Mouse (Mus musculus) MN1 (cell line): ENCODE measurements around the gene Sap30bp.

ENCODE experiments used
- DNase-seq: peaks from one replicate; pipeline ENCODE4 v3.0.0-alpha.2; 2016; ENCODE audit warnings: low spot score

Sap30bp gene

DNA sequence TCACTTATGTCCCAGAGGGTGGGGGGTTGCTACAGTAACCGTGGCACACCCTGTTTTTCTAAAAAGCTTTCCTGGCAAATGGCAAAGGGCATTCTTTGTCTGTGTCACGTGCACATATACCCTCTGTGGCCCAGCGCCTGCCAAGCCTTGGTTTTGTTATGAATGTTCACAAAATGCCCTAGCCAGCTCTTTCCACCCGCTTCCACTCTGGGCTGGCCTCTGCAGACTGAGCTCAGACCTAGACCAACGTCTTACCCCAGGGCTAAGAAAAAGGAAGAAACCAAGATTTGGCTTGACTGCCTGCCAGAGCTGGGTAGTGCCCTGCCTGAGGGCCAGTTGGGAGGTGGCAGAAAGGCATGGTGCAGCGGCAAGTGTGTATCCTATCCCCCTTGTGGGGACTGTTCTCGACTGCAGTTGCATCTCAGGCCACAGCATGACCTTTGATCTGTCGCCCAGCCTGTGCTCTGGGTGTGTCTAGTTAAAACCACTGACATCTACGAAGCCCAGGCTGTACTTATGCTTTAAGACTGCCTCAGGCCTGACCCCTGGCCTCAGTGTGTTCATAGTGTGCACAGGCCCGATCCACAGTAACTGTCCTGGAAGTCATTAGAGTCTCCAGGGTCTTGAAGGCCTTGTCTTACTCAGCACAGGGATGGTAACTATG is 22.2 kb downstream of the Sap30bp start:
- DNase-seq: peak; percentile 32

DNA sequence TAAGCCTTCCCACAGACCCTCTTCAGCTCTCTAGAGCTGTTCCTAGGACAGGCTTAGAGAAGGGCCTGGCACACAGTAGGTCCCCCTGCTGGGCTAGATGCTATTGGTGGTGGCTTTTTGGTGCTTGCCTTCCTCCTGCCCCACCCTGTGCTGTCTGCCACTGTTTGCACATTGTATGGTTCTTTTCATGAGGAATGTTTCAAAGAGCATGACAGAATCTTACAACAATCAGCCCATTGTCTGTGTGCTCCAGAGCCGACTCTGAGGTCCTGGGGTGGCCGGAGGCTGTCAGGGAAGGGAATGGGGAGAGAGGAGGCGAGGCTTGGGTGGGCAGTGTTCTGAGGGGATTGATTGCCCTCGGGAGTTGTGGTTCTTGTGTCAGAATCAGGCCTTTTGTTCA is 23.4 kb downstream of the Sap30bp start:
- DNase-seq: peak; percentile 30

DNA sequence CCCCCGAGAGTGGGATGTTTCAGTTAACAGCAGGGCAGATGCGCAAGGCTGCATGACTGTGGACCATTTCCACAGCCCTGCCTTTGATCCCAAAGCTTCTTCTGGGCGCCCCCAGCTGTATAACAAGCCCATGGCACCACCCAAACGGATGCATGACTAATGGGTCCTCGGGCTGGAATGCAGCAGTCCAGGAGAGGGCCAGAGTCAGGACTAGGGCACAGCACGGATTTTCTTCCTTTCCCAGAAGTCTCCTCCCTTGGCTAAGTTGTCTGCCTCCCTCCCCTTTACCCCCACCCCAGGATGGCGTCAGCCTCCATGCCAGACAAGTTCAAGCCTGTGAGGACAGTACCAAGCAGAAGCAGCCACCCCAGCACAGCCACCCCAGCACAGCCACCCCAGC is 24.9 kb downstream of the Sap30bp start:
- peak; percentile 40 for DNase-seq

DNA sequence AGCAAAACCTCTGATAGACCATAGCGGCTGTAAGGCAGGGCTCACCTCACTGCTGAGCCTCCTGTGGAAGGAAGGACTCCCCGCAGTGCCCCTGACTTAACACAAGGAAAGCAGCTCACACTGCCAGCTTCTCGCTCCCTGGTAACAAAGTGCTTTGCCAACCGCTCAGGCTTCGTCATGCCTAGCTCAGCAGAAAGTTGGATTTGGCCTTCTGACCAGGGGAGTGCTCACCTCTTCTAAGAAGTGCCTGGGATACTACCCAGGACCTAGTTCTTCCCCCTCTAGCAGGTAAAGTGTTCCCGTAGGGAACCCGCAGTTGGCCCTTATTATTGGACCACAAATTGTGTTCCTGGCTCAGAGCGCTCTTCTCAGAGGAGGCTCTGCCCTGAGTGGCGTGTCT is 25.9 kb downstream of the Sap30bp start:
- DNase-seq: no peak

DNA sequence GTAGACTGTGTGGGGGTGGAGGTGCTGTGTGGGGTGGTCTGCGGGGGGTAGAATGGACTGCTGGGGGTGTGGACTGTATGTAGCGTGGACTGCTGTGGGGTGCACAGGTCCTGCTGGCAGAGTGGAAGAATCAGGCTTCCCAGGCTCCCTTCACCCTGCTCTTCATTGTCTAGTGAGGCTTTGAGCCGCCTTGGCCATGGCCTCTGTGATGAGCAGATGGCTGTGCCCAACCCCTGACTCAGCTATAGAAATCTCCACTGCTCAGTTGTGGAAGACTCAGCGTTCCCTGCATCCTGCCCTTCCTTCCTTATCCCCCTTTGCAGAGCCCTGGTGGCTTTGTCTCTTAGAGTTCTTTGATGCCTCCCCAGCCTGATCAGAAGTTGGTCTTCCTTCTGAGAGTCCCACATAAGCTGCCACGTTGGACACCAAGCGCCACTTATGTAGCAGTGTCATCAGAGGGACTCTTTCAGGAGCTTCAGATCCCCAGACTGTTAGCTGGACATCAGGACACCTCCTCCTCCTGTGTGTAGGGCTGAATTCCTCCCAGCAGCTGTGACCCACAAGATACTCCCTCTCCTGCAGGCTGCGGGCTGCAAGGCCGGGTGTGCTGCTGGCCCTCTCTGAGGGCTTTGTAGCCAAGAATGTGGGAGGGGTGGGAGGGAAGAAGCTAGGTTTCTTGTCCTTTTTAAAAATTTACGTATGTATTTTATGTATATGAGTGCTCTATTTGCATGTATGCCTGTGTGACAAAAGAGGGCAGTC is 29.8 kb downstream of the Sap30bp start:
- no peak for DNase-seq

DNA sequence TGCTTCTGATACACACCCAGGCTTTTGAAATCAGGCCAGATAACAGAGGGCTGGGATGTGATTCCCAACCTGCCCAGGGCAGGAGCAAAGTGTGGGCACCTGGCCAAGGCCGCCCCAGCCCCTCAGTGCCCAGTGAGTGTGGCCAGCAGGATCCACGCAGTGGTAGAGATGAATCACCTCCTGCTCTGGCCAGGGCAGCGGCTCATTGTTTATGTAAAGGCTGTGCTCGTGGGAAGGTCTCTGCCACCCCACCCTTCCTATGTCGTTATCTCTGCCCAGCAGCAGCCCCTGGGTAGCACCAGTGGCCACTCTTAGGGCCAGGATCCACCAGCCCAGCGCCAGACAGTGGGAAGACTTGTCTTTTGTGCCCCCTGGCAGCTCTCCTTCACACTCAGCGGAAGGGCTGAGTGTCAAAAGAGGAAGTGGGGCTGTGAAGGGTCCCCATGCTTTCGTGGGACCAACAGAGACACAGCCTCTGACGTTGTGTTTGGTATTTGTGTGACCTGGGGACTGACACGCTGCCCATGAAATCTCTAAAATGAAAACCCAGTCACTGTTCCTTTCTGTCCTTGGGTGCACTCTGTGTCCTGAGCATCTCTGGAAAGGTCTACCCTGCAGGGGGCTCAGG is 32.0 kb downstream of the Sap30bp start:
- DNase-seq: peak; percentile 87

DNA sequence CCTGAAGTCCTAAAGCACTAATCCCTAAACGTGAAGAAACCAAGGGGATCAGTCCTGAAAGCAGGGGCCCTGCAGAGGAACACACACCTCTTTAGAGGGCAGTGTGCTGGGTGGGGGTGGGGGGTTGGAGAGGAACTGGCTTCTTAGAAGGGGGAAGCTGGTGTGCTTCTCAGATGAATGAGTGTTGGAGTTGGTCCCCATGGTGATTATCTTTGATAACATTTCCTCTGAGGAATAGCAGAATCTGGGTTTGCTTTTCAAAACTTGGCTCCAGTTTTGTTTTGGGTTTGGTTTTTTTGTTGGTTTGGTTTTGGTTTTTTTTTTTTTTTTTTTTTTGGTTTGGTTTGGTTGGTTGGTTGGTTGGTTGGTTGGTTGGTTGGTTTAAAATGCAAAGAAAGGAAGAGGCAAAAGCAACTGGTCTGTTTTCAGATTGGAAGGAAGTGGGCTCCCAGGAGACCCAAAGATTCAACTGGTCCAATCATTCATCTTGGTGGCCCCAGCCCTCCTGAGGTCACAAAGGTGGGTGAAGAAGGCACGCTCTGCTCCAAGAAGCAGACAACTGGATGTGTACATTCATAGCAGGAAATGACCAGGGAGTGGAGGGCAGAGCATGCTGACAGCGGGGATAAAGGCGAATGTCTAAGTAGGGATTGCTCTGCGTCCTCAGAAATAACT is 35.8 kb downstream of the Sap30bp start:
- DNase-seq: no peak

DNA sequence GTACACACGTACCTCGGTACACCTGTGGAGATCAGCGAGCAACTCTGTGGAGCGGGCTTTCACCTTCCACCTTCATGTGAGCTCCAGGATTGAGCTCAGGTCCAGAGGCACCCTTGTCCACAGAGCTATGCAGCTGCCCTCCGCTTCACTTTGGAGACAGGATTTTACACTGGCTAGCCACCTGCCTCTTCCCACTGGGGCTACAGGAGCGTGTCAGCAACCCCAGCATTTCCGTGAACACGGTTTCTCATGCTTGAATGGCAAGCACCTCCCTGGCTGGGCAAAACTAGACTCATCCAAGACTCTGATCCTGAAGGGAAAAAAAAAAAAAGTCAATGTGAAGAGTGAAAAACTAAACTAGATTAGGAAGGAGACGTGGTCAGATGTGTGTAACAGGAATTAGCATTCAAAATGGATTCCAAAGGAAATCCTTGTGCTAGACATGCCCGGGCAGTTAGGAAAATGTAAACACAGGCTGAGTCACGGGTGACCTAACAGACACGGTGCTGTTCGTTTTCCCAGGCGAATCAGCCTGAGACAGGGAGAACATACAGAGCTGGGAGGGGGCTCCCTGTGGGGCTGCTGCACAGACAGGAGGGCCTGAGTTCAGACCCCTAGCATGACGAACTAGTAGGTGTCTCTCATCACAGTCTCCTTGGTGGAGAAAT is 37.1 kb downstream of the Sap30bp start:
- peak; percentile 44 for DNase-seq

DNA sequence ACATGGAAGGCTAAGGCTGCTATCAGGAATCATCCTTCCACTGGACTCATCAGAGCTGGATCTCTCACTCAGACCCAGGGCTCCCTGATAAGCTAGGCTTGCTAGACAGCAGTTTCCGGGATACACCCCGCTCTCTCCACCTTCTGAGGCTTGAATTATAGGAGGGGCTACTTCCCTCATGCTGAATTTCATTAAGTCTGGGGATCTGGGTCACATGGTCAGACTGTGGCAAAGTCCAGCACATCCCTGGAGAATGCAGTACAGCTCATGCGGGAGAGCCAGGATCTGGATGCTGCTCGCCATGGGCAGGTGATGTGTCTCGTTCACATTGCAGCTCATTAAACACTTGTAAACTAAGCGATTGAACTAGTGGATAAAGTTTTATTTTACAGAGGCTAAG is 37.9 kb downstream of the Sap30bp start:
- DNase-seq: peak; percentile 66

DNA sequence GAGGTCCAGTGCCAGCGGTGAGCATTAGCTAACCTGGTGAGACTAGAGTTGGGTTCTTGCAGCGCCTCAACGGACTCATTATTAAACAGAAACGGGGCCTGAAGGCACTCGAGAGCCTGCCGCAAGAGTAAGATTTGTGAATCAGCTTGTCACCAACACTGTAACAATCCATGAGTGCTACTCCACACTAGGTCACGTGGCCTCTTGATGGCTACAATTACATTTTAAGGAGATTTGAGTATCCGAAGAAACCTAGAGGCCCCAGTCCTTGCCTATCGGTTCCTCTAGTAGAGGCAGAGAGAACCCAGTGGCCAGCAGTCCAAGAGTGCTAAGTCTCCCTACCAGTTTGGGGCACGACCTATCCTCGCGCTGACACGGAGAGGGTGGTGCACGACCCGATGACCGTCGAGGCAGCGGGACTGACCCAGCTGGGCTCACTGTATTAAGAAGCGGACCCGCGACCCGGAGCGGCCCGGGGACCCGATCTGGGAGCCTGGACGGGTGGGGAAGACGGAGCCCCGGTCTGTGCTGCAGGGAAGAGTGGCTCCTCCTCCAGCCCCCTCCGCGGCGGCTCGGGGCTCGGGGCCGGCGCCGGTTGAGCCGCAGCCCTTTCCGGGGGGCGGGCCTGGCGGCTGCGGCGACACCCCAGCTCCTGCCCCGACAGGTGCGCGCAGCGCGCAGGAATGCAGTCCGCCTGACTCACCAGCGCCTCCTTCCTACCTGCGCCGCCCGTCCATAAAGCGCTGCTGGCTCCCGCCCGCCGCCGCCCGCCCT is 41.4 kb downstream of the Sap30bp start, which contains the start of gene Itgb4:
Itgb4 (plus strand) TSS at position 401 of the 774 bp plus-strand sequence.
- peak; percentile 15 for DNase-seq

DNA sequence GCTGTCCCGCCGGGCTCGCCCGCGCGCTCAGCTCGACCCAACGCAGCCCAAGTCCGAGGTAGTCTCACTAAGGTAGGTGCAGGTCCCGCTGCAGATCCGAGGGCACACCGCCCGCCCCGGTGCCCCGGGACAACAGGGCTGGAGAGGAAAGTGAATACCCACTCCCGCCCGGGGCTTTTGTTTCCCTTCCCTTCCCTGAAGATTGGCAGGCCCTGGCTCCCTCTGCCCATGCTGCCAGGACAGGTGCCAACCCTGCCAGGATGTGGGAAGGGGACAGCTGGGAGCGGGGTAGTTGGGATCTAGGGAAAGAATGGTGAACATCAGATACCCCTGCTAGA is 42.0 kb downstream of the Sap30bp start:
- DNase-seq: no peak

DNA sequence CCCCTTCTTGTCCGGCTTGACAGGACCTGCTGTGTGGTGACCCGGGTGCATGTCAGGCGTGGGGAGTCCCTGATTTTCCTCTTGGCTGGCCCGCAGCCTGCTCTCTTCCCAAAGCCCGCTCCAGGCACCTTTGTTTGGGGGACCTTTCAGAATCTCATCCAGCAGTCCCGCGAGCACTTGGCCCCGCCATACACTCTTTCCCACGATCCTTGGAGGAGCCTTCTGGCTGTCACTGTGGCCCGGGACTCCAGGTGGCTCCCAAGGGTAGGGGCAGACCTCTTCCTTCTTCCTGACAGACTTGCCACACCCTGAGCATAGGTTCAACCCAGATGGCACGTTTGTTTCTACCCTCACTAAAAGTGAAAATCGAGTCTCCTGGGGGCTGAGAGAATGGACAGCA is 42.5 kb downstream of the Sap30bp start:
- no peak for DNase-seq

DNA sequence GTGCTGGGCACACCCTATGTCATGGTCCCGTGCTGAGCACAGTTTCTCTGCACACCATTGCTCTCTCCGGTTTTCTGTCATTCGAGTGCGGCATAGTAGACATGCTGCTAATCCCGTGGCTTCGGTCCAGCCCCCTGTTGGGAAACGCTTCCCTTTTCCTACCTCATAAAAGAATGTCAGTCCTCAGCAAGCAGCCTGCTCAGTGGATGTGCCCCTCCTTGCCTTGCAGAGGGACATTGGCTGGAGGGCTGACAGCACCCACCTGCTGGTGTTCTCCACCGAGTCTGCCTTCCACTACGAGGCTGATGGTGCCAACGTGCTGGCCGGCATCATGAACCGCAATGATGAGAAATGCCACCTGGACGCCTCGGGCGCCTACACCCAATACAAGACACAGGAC is 49.4 kb downstream of the Sap30bp start:
- DNase-seq: no peak

DNA sequence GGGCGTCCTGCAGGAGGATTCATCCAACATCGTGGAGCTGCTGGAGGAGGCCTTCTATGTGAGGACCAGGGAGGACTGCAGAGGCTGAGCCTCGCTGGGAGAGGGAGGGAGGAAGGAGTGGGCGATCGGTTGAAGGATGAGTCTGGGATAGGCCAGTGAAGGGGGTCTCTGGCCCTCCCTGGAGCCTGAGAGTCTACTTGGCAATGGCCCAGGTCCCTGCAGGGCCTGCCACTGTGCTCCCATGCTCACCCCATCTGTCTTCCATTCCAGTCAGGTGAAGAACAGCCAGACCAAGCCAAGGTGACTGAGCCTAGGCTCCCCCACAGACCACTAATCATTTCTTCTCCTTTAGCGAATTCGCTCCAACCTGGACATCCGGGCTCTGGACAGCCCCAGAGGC is 50.2 kb downstream of the Sap30bp start:
- DNase-seq: no peak

DNA sequence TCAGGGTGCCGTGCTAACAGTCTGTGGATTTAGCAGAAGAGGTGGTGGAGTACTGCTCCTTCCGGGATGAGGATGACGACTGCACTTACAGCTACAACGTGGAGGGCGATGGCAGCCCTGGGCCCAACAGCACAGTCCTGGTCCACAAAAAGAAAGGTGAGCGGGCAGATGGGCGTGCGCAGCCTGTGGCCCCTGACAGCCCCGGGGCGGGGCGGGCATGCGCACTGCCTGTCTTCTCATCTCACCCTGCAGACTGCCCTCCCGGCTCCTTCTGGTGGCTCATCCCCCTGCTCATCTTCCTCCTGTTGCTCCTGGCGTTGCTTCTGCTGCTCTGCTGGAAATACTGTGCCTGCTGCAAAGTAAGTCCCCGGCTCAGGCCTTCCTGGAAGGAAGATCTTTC is 56.6 kb downstream of the Sap30bp start:
- no peak for DNase-seq

DNA sequence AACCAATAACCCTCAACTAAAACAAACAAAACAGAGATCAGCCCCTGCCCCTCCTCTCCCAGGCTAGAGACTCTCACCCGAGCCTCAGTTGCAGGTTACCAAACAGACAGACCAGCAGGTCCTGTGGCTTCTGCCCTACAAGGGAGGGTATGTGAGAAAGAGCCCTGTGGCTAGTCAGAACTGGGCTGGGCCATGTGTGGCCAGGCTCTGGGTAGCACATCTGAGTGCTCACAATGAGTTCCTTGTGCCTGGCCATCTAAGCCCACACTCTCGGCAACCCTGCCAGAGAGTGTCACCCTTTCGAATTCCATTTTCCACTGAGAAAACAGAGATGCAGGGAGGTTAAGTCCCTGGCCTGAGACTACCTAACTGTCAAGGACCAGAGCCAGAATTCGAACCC is 59.0 kb downstream of the Sap30bp start:
- no peak for DNase-seq

DNA sequence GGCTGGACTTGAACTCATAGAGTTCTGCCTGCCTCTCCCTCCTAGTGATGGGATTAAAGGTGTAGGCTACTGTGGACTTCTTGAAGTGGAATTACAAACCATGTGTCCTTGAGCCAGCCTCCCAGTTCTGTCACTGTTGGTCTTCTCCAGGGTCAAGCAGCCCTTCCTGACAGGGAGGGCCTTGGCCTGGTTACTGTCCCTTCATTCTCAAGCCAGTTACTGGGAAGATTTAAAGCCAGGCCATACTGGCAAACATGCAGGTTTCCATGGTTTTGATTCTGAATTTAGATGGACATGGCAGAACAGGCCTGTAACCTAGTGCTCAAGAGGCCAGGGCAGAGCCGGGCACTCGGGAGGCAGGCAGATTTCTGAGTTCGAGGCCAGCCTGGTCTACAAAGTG is 62.2 kb downstream of the Sap30bp start:
- DNase-seq: no peak

DNA sequence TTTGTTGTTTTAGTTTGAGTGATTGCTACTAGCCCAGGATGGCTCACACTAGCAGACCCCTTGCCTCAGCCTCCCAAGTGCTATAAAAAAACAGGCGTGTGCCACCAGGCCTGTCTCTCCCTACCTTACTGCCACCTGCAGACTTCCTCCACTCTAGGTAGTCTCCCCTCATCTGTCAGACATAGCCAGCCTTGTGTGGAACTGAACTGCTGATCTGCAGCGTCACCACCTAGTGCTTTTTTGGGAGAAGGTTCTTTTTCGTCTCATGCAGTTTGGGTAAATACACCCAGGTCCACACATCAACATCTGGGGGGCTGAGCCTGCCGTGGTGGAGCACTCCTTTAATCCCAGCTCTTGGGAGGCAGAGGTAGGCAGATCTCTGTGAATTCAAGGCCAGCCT is 64.0 kb downstream of the Sap30bp start:
- no peak for DNase-seq

DNA sequence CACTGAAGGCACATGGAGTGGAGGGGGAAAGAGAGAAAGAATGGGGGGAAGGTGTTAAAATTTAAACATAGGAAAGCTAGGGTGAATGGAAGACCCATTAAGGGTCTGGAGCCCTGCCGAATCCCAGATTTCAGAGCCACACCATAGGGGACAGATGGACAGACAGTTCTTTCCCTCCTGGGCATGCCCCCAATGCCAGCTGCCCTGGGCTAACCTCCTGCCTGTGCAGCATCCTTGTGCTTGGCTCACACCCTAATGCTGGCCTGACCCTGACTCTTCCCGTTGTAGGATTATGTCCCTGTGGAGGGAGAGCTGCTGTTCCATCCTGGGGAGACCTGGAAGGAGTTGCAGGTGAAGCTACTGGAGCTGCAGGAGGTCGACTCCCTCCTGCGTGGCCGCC is 64.6 kb downstream of the Sap30bp start:
- DNase-seq: no peak

DNA sequence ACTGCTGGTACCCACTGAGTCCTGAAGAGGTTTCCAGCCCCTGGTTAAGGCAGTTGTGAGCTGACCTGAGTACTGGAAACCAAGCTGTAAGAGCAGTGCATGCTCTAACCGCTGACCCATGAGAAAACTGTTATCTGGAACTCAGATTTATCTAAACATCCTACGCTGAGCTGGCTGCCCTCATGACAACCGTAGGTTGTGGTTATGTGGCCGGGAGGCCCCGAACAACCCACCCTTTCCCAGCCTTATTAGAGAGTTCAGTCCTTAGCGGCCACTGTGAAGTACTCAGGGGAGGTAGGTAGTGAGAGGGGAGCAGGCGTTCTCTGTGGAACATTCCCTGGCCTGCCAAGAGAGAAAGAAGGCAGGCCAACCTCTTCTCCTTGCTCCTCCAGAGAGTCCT is 65.9 kb downstream of the Sap30bp start:
- DNase-seq: no peak

DNA sequence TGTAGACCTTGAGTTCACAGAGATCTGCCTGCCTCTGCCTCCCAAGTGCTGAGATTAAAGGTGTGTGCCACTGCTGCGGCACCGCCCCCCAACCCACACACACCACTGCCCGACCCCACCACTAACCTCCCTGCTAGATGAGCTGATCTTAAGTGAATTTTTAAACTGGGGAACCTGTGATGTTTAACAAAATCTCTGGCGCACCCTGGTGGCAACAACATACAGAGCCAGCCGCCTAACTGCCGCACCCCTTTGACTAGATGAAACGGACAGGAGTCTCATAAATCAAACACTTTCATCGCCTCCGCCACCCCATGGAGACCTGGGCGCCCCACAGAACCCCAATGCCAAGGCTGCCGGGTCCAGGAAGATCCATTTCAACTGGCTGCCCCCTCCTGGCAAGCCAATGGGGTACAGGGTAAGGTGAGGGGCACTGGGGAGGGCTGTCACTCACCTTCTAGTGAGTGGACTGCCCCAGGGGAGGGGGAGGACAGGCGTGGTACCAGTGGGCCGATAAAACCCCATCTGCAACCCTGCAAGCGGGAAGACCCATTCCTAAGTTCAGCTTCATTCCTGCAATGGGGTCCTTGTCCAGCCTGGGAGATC is 66.6 kb downstream of the Sap30bp start:
- peak; percentile 81 for DNase-seq
